Mouse (Mus musculus) C2C12 (cell line): ENCODE data around the gene Lbh.

ENCODE experiments used
- CTCF ChIP-seq: IDR thresholded peaks from one replicate; pipeline ENCODE4 v1.5.1; 2011; ENCODE audit not compliant: control insufficient read depth, insufficient read depth, insufficient read length
- MAX ChIP-seq: IDR thresholded peaks from one replicate; pipeline ENCODE4 v1.6.1; 2011; ENCODE audit warnings: mild to moderate bottlenecking, control low read depth
- MYOG ChIP-seq: IDR thresholded peaks from one replicate; pipeline ENCODE4 v1.6.1; 2011; ENCODE audit not compliant: control insufficient read depth, insufficient read length; ENCODE audit errors: extremely low read depth
- USF1 ChIP-seq: IDR thresholded peaks from one replicate; pipeline ENCODE4 v1.6.1; 2011; ENCODE audit warnings: low read depth, mild to moderate bottlenecking, control low read depth, moderate library complexity

- TF ChIP-seq MYOG (no peak), CTCF (no peak), MAX (no peak), USF1 (no peak)
Observed at GRCm38 (mm10) chr17:72907777-72908176, 10.3 kb upstream of the Lbh start.
